Mouse (Mus musculus): ENCODE results near the gene Syf2. TPM values are rescaled to one million over a fixed set of nuclear protein-coding genes. Genes with fewer than 3 reads are reported as not detected.

Gene Syf2
- total and polyA plus RNA-seq, 3 experiments, result 59.2 to 77.1 (median 76.1) TPM

- no peaks in the 10 kb centered on the region for H3K4me1 ChIP-seq (ENCODE audit: control insufficient read depth in 1 of 2, insufficient read depth in 2 of 2)
- in situ Hi-C loops (cut with MboI; ENCODE audit: low pct_ligation_motif_present, low pct_unique_long_range_greater_than_20kb, low sequenced_read_pairs), result no loop called here
- H3K27ac ChIP-seq (ENCODE audit: insufficient read depth, low read depth), result no peak overlapping the region
- H3K4me3 ChIP-seq (replicated peaks in 1 of 3; ENCODE audit: low read depth in 2 of 3, low read length in 2 of 3, poor library complexity in 1 of 3), result no peak overlapping the region
- H3K9me3 ChIP-seq (replicated peaks; ENCODE audit: low read length), result no peaks in the 10 kb centered on the region
- H3K27me3 ChIP-seq (replicated peaks), result no peaks in the 10 kb centered on the region
- no peaks in the 10 kb centered on the region for H3K79me2 ChIP-seq (replicated peaks; ENCODE audit: control insufficient read depth, extremely low read depth, insufficient read depth, poor library complexity, severe bottlenecking)
- DNase-seq (ENCODE audit: extremely low read depth), result no peak
- H3K36me3 ChIP-seq (replicated peaks in 1 of 2; ENCODE audit: control insufficient read depth in 1 of 2, insufficient read depth in 1 of 2, low read length in 1 of 2), result peaks cover 53 to 79% of the 10 kb centered on the region in 2 experiments
- dilution Hi-C loops (cut with MboI; ENCODE audit: extremely low pct_ligation_motif_present, extremely low pct_unique_long_range_greater_than_20kb, low sequenced_read_pairs), result no loop called here
- no peak overlapping the region for H3K4me2 ChIP-seq (ENCODE audit: insufficient read depth, low read depth, poor library complexity, severe bottlenecking)
- H3K9ac ChIP-seq (ENCODE audit: insufficient read depth, low read depth), result no peak overlapping the region
- TF ChIP-seq ELF1 (IDR thresholded peaks at IDR 0.05; ENCODE audit: low read depth, low read length) (no peak), NRF1 (IDR thresholded peaks at IDR 0.05; ENCODE audit: low read depth, low read length) (no peak), CHD1 (IDR thresholded peaks at IDR 0.05; ENCODE audit: low read depth, low read length) (no peak), ETS1 (conservative IDR thresholded peaks at IDR 0.05; ENCODE audit: low read depth, low read length) (no peak), JUN (IDR thresholded peaks at IDR 0.05; ENCODE audit: insufficient read depth, low read depth, low read length) (no peak), NELFE (IDR thresholded peaks at IDR 0.05; ENCODE audit: low read depth, low read length) (no peak), MYC (IDR thresholded peaks at IDR 0.05; ENCODE audit: low read depth, low read length) (no peak), SMC3 (IDR thresholded peaks at IDR 0.05; ENCODE audit: low read depth, low read length) (no peak)
Observed at GRCm38 (mm10) chr4:134897256-134897655, 33.4 kb upstream of the Syf2 start.

GRCm38 (mm10) chr4:134901126-134901525 is 29.6 kb upstream of the Syf2 start:
- no peaks in the 10 kb centered on the region for H3K9me3 ChIP-seq (replicated peaks; ENCODE audit: low read length)
- no peak overlapping the region for H3K27ac ChIP-seq (ENCODE audit: insufficient read depth, low read depth)
- no peak overlapping the region for H3K9ac ChIP-seq (ENCODE audit: insufficient read depth, low read depth)
- no peaks in the 10 kb centered on the region for H3K27me3 ChIP-seq (replicated peaks)
- no peaks in the 10 kb centered on the region for H3K79me2 ChIP-seq (replicated peaks; ENCODE audit: control insufficient read depth, extremely low read depth, insufficient read depth, poor library complexity, severe bottlenecking)
- TF ChIP-seq NRF1 (IDR thresholded peaks at IDR 0.05; ENCODE audit: low read depth, low read length) (no peak), CHD1 (IDR thresholded peaks at IDR 0.05; ENCODE audit: low read depth, low read length) (no peak), NELFE (IDR thresholded peaks at IDR 0.05; ENCODE audit: low read depth, low read length) (no peak), SMC3 (IDR thresholded peaks at IDR 0.05; ENCODE audit: low read depth, low read length) (no peak), MYC (IDR thresholded peaks at IDR 0.05; ENCODE audit: low read depth, low read length) (no peak), PAX5 (IDR thresholded peaks at IDR 0.05; ENCODE audit: low read length) (no peak), RCOR1 (conservative IDR thresholded peaks at IDR 0.05; ENCODE audit: low read depth, low read length) (no peak), MAX (IDR thresholded peaks at IDR 0.05; ENCODE audit: low read length) (no peak), ZC3H11A (IDR thresholded peaks at IDR 0.05; ENCODE audit: low read depth, low read length) (no peak), KAT2A (IDR thresholded peaks at IDR 0.05; ENCODE audit: insufficient replicate concordance, low read length) (no peak), JUND (conservative IDR thresholded peaks at IDR 0.05; ENCODE audit: low read depth, low read length) (no peak), IRF4 (IDR thresholded peaks at IDR 0.05; ENCODE audit: low read depth, low read length) (no peak), MXI1 (IDR thresholded peaks at IDR 0.05; ENCODE audit: low read depth, low read length) (no peak), USF1 (IDR thresholded peaks at IDR 0.05; ENCODE audit: low read depth, low read length) (no peak)
- dilution Hi-C loops (cut with MboI; ENCODE audit: extremely low pct_ligation_motif_present, extremely low pct_unique_long_range_greater_than_20kb, low sequenced_read_pairs) (no loop called here), in situ Hi-C loops (cut with MboI; ENCODE audit: low pct_ligation_motif_present, low pct_unique_long_range_greater_than_20kb, low sequenced_read_pairs) (no loop called here)
- peaks cover 74 to 91% of the 10 kb centered on the region in 2 experiments for H3K36me3 ChIP-seq (replicated peaks in 1 of 2; ENCODE audit: control insufficient read depth in 1 of 2, insufficient read depth in 1 of 2, low read length in 1 of 2)
- no peaks in the 10 kb centered on the region for H3K4me1 ChIP-seq (ENCODE audit: control insufficient read depth in 1 of 2, insufficient read depth in 2 of 2)
- H3K4me3 ChIP-seq (replicated peaks in 1 of 3; ENCODE audit: low read depth in 2 of 3, low read length in 2 of 3, poor library complexity in 1 of 3), result no peak overlapping the region
- DNase-seq (ENCODE audit: extremely low read depth), result no peak
- no peak overlapping the region for H3K4me2 ChIP-seq (ENCODE audit: insufficient read depth, low read depth, poor library complexity, severe bottlenecking)
